Mouse (Mus musculus): ENCODE measurements at regions not wholly inside any gene's neighbourhood (a gene's known extent, or its start where the extent isn't known, plus 50 kb on each side); places are given as distances from the start of the nearest gene placed in this dataset.

DNA sequence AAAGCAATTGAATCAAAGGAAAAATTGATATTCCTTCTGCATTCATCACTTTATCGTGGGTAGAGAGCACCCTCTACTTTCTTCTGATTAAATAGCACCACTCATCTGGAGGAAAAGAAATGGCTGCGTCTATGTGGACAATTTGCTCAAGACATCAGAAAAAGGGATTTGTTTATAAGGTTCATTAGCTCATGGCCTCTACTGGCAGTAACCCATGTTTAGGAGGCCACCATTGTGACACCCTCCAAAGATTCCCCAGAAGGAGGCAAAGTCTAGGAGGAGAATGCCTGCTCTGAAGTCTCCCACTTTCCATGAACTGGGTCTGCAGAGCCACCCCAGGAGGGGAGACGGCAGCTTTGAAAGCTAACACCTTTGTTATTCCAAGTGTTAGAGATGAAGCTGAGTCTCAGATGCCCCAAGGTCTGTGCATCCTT is 147.2 kb upstream of the Plscr5 start:
- H3K9me3 ChIP-seq, result no peaks in the 10 kb centered on the region
- H3K27me3 ChIP-seq, result no peaks in the 10 kb centered on the region
- no peak overlapping the region for H3K9ac ChIP-seq
- 29% methylated on average over 3 of the region's 3 CpGs for WGBS
- H3K36me3 ChIP-seq, result no peaks in the 10 kb centered on the region
- no peak overlapping the region for H3K4me2 ChIP-seq
- H3K27ac ChIP-seq, result no peak overlapping the region
- no peaks in the 10 kb centered on the region for H3K4me1 ChIP-seq
- H3K4me3 ChIP-seq, result no peak overlapping the region
- no peak for ATAC-seq (ENCODE audit: insufficient number of reproducible peaks, insufficient read depth, low FRiP score, low TSS enrichment, low read depth)

DNA sequence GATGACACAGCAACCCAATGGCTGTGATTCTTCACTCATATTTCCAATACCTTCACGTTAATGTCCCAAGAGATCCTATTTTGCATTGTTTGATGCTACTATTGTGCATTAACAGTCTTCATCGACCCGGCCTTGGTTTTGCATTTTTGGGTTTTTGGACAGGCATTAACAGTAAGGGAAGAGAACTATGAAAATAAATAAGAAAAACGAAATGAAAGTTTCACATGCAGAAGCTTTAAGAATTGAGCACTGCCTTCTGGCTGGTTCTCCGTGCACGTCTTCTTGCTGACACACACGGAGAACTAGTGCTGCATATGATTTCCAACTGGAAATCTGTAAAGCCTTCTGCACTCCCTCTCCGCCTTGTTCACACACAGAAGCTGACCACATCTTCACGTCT is 148.6 kb upstream of the Plscr5 start:
- no peak for ATAC-seq (ENCODE audit: insufficient number of reproducible peaks, insufficient read depth, low FRiP score, low TSS enrichment, low read depth)
- Histone ChIP-seq H3K9me3 (no peaks in the 10 kb centered on the region), H3K27ac (no peak overlapping the region), H3K9ac (no peak overlapping the region), H3K36me3 (no peaks in the 10 kb centered on the region), H3K27me3 (no peaks in the 10 kb centered on the region), H3K4me3 (no peak overlapping the region), H3K4me2 (no peak overlapping the region), H3K4me1 (no peaks in the 10 kb centered on the region)
- 82% methylated on average over 9 of the region's 9 CpGs for WGBS

DNA sequence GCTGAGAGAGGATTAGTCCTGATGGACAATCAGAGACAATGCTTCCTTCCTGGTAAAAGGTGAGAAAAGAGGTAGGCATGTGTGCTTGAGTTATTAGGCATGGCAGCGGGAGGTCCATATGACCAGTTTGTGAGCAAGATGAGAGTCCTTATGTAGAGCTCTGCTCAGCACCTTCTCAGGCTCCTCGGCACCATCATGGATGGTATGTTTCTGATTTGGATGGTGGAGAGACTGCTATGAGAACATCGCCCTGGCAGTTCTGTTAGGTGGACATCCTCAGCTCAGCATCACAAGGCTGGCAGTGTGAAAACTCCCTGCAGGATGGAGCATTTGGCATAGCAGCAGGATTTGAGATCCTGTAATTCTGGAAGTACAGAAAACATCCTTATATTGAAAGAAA is 176.2 kb upstream of the Plscr5 start:
- Histone ChIP-seq H3K36me3 (no peaks in the 10 kb centered on the region), H3K4me1 (no peaks in the 10 kb centered on the region), H3K27me3 (no peaks in the 10 kb centered on the region), H3K9ac (no peak overlapping the region), H3K4me2 (no peak overlapping the region), H3K9me3 (no peaks in the 10 kb centered on the region), H3K27ac (no peak overlapping the region), H3K4me3 (no peak overlapping the region)
- WGBS, result 87% methylated on average over 3 of the region's 3 CpGs
- ATAC-seq (ENCODE audit: insufficient number of reproducible peaks, insufficient read depth, low FRiP score, low TSS enrichment, low read depth), result no peak

DNA sequence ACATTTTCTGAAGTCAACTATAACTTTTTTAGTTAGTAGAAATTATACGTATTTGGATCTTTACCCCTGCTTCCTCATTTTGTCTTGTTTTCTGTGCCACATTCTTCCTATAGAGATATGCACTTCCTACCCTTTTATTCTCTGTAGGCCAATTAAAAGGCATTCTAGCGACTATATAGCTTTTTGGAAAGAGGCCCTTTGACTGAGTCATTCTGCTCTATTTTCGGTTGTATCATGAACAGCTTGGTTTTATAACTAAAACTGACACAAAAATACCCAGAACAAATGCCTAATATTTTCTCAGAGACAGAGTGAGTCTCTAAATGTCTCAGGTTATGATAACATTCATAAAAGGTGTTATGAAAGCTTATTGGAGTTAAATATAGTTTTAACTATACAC is 176.8 kb upstream of the Plscr5 start:
- no peak for ATAC-seq (ENCODE audit: insufficient number of reproducible peaks, insufficient read depth, low FRiP score, low TSS enrichment, low read depth)
- Histone ChIP-seq H3K27ac (no peak overlapping the region), H3K9me3 (no peaks in the 10 kb centered on the region), H3K27me3 (no peaks in the 10 kb centered on the region), H3K4me1 (no peaks in the 10 kb centered on the region), H3K9ac (no peak overlapping the region), H3K36me3 (no peaks in the 10 kb centered on the region), H3K4me3 (no peak overlapping the region), H3K4me2 (no peak overlapping the region)
- 74% methylated on average over 3 of the region's 3 CpGs for WGBS

DNA sequence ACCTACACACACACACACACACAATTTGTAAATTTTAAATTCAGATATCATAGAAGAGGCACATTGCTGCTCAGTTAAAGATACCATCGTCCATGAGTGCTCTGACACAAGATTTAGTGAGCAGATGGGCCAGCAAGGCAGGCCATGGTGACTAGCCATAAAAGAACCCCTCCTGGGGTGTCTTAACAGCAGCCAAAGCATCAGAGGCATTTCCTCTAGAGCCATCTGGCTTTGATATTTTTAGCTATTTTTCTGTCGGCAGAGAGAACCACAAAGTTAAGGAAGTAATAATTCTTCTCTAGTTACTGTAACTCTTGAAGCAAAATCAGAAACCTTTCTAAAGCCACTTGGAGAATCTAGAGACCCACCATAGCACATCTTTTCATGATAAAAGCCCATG is 204.5 kb upstream of the Plscr5 start:
- H3K9me3 ChIP-seq, result no peaks in the 10 kb centered on the region
- no peak overlapping the region for H3K9ac ChIP-seq
- no peak overlapping the region for H3K4me3 ChIP-seq
- H3K27ac ChIP-seq, result no peak overlapping the region
- no peak for ATAC-seq (ENCODE audit: insufficient number of reproducible peaks, insufficient read depth, low FRiP score, low TSS enrichment, low read depth)
- no peaks in the 10 kb centered on the region for H3K36me3 ChIP-seq
- 0 out of 2 replicates have a peak, but pooled peaks cover 2% of the 10 kb centered on the region for H3K4me1 ChIP-seq
- no peaks in the 10 kb centered on the region for H3K27me3 ChIP-seq
- no peak overlapping the region for H3K4me2 ChIP-seq
- WGBS, result 20% methylated on average over 2 of the region's 2 CpGs

DNA sequence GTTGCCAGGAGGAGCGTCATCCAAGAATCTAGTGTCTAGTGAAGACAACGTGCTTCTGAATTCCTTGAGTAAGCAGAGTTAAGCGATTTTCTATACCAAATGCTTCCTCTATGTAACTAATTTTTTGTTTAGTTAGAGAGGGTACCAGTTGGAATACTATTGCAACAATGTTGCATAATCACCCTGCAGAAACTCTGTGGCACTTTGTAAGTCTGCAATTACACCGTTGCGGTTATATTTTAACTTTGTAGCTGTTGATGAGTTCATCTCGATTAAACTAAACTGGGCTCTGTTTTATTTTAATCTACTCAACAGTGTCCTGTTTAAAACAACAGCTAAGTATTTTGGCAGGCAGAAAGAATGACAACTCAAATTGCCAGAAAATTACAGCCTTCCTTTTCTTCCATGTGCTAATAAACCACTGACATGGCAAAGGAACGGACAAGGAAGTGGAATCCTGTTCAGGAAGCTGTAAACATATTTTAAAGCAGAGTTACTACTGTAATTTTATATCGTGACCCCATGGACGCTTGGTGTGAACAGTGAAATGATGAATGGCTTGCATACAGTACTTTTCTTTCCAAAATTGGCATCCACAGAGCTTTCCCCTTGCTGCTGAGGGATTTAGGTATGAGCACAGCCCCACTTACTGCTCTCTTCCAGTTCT is 210.6 kb upstream of the Plscr5 start:
- Histone ChIP-seq H3K36me3 (no peaks in the 10 kb centered on the region), H3K27me3 (no peaks in the 10 kb centered on the region), H3K4me2 (no peak overlapping the region), H3K27ac (no peak overlapping the region), H3K9ac (no peak overlapping the region), H3K4me3 (no peak overlapping the region), H3K9me3 (no peaks in the 10 kb centered on the region), H3K4me1 (no peaks in the 10 kb centered on the region)
- no peak for ATAC-seq (ENCODE audit: insufficient number of reproducible peaks, insufficient read depth, low FRiP score, low TSS enrichment, low read depth)
- 70% methylated on average over 9 of the region's 9 CpGs for WGBS

DNA sequence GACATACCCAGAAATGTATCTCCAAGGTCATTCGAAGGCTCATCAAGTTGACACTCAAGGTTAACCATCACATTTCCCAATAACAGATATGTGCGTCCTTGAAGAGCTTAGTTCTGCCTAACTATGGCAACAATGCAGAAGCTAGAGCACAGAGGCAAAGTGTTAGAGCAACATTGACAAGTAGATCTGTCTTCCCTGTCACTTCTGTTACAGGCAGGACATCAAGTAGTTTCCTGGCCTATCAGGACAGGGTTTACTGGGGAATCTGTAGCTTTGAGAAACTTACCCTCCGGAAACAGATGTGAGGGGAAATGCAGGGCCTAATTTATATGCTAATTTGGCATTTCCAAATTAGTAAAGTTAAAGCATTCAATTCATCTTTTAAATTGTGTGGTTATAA is 211.2 kb upstream of the Plscr5 start:
- H3K4me3 ChIP-seq, result no peak overlapping the region
- H3K9ac ChIP-seq, result no peak overlapping the region
- no peak for ATAC-seq (ENCODE audit: insufficient number of reproducible peaks, insufficient read depth, low FRiP score, low TSS enrichment, low read depth)
- 76% methylated on average over 3 of the region's 3 CpGs for WGBS
- no peak overlapping the region for H3K4me2 ChIP-seq
- no peaks in the 10 kb centered on the region for H3K36me3 ChIP-seq
- no peaks in the 10 kb centered on the region for H3K9me3 ChIP-seq
- H3K4me1 ChIP-seq, result no peaks in the 10 kb centered on the region
- H3K27me3 ChIP-seq, result no peaks in the 10 kb centered on the region
- H3K27ac ChIP-seq, result no peak overlapping the region

DNA sequence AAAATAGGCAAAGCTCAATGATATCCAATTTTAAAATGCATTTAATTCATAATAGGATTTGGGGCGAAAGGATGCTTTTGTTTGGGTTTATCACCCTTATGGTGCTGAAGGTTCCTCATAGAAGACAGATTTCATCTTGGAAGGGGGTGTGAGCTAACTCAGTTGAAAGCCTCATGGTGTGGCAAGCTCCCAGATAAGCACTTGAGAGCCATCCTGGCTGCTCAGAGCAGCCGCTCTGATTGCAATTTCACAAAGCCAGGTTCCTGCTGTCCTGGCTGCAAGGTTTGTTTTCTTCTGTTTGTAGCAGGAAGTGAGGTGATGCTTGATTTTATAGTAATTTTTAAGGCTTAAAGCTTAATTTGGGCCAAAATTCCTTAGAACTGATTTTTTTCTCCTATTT is 228.7 kb upstream of the Plscr5 start:
- 71% methylated on average over 2 of the region's 2 CpGs for WGBS
- no peak for ATAC-seq (ENCODE audit: insufficient number of reproducible peaks, insufficient read depth, low FRiP score, low TSS enrichment, low read depth)
- H3K4me1 ChIP-seq, result no peaks in the 10 kb centered on the region
- H3K4me3 ChIP-seq, result no peak overlapping the region
- H3K36me3 ChIP-seq, result no peaks in the 10 kb centered on the region
- H3K27me3 ChIP-seq, result no peaks in the 10 kb centered on the region
- H3K9ac ChIP-seq, result no peak overlapping the region
- H3K27ac ChIP-seq, result no peak overlapping the region
- H3K9me3 ChIP-seq, result no peaks in the 10 kb centered on the region
- no peak overlapping the region for H3K4me2 ChIP-seq

DNA sequence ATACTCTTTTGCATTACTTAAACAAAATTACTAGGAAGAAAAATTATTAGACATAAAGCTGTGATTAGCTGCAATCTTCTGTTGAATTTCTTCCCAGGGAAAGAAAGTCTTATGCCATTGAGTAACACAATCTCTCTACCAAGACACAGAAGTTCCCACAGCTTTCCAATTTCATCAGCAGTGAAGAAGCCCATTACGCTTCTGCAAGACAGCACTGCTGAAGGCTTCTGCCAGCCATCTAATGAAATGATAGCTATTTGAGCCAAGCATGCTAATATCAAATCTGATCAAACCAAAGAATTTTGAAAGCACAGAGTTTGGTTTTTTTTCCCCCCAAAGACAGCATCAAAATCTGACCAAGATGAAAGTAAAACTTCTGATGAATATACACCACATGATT is 230.0 kb upstream of the Plscr5 start:
- no peak overlapping the region for H3K27ac ChIP-seq

DNA sequence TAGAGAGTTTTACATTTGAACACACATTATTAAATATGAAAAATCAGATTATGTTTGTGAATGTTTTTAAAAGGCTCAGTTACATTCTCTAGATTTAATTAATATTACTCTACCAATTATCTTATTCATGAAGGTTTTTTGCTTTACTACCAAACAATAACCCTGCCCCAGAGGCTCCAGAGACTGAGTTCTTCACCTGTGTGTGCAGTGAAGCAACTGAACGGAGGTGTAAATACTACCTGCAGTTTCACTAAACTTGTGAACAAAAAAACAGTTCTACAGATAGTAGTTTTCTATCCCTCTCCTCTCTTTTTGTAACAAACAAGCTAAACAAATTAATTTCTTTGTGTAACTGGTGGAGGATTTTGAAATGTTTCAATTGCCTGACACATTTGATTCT is 231.1 kb upstream of the Plscr5 start:
- H3K27me3 ChIP-seq, result no peaks in the 10 kb centered on the region
- no peak overlapping the region for H3K27ac ChIP-seq
- no peak overlapping the region for H3K4me2 ChIP-seq
- no peak overlapping the region for H3K9ac ChIP-seq
- ATAC-seq (ENCODE audit: insufficient number of reproducible peaks, insufficient read depth, low FRiP score, low TSS enrichment, low read depth), result no peak
- H3K36me3 ChIP-seq, result no peaks in the 10 kb centered on the region
- no peaks in the 10 kb centered on the region for H3K9me3 ChIP-seq
- H3K4me3 ChIP-seq, result no peak overlapping the region
- no peaks in the 10 kb centered on the region for H3K4me1 ChIP-seq
- WGBS, result 70% methylated on average over 1 of the region's 1 CpGs

More for the DNA sequence above, 230.0 kb upstream of the Plscr5 start:
- no peak for ATAC-seq (ENCODE audit: insufficient number of reproducible peaks, insufficient read depth, low FRiP score, low TSS enrichment, low read depth)
- Histone ChIP-seq H3K9me3 (no peaks in the 10 kb centered on the region), H3K4me3 (no peak overlapping the region), H3K4me2 (no peak overlapping the region), H3K27me3 (no peaks in the 10 kb centered on the region), H3K9ac (no peak overlapping the region), H3K4me1 (no peaks in the 10 kb centered on the region), H3K36me3 (no peaks in the 10 kb centered on the region)
- 72% methylated on average over 1 of the region's 1 CpGs for WGBS

DNA sequence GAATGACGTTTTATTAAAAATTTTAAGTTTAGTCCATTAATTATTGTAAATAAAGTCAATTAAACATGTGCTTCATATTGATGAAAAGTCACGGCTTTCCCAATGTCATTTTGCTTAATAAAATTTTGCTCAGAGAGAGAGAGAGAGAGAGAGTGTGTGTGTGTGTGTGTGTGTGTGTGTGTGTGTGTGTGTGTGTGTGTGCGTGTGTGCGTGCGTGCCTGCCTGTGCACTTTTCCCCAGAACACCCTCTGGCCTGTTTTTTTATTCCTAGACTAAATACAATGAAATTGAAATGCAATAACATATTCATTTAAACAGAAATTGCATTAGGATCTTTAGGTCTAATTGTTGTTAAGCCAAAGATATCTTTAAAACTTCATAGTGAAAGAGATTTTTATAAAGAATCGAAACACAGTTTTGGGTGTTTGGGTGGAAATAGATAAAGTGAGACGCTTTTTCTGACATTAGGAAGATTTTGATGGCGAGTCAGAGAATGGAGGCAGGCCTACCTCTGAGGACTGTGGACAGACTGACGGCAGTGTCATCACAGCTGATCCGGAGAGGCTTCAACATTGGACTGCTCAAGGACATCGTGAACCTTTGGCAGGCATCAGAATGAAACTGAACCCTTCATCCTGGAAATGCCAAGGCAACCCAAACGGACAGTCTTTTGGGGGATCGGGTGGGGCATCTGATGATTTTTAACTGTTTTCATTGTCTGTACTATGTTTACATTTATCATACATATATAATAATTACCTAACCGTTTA is 232.0 kb upstream of the Plscr5 start:
- Histone ChIP-seq H3K4me3 (no peak overlapping the region), H3K27ac (no peak overlapping the region), H3K27me3 (no peaks in the 10 kb centered on the region), H3K9me3 (no peaks in the 10 kb centered on the region), H3K4me2 (no peak overlapping the region), H3K36me3 (no peaks in the 10 kb centered on the region), H3K4me1 (no peaks in the 10 kb centered on the region), H3K9ac (no peak overlapping the region)
- ATAC-seq (ENCODE audit: insufficient number of reproducible peaks, insufficient read depth, low FRiP score, low TSS enrichment, low read depth), result no peak
- 81% methylated on average over 14 of the region's 14 CpGs for WGBS

DNA sequence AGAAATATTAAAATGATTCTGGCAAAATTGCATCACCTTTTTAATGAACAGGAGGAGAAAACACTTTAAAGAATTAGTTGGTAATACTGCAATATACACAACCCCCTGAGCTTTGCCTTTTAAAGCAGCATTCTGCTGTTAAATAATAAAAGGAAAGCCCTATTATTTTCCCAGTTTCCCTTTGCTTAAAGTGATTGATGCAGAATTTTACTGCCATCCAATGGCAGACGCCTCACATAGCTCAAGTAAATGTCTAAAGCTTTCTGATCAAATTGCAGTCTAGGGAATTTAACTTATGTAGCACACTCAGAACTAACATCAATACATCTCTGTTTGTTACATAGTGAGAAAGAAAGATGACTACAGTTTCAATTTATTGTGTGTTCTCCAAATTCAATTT is 233.1 kb upstream of the Plscr5 start:
- H3K4me3 ChIP-seq, result no peak overlapping the region
- no peaks in the 10 kb centered on the region for H3K27me3 ChIP-seq
- ATAC-seq (ENCODE audit: insufficient number of reproducible peaks, insufficient read depth, low FRiP score, low TSS enrichment, low read depth), result no peak
- H3K9ac ChIP-seq, result no peak overlapping the region
- H3K9me3 ChIP-seq, result no peaks in the 10 kb centered on the region
- no peaks in the 10 kb centered on the region for H3K4me1 ChIP-seq
- no peak overlapping the region for H3K27ac ChIP-seq
- H3K4me2 ChIP-seq, result no peak overlapping the region
- no peaks in the 10 kb centered on the region for H3K36me3 ChIP-seq
- 21% methylated on average over 1 of the region's 1 CpGs for WGBS
